Mouse (Mus musculus): Measurements from ENCODE around the gene Pon1. TPM values are rescaled to one million over a fixed set of nuclear protein-coding genes. Genes with fewer than 3 reads are reported as not detected.

Gene Pon1
- total and polyA plus RNA-seq, 3 experiments = not detected

DNA sequence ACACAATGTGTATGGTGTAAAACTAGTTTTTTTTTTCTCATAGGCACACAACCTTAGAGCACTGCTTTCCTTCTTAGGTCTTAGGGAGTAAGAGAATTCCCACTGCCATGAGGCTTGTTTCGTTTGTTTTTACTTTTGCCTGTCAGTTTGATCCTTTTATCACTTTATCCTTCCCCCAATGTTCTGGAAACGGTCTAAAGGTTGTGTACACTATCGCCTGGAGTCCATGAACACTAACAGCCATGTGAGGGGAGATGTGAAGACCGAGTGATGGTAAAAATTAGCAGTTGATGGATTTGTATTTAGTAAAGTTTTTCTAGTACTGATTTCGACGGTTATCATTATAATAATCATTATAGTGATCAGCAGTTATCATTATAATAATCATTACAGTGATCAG, 58.8 kb downstream of the Pon1 start:
- Histone ChIP-seq H3K79me2 (ENCODE audit: control insufficient read depth, insufficient read depth, low read length, poor library complexity) (no peaks in the 10 kb centered on the region), H3K27ac (ENCODE audit: control insufficient read depth, low read depth, low read length) (no peak overlapping the region), H3K9ac (ENCODE audit: control insufficient read depth, low read depth, low read length, poor library complexity, severe bottlenecking) (no peak overlapping the region), H3K9me3 (replicated peaks; ENCODE audit: insufficient read depth, low read length) (no peaks in the 10 kb centered on the region), H3K4me1 (ENCODE audit: control insufficient read depth in 1 of 2, insufficient read depth in 2 of 2, low read length in 2 of 2) (no peaks in the 10 kb centered on the region), H3K27me3 (ENCODE audit: control insufficient read depth in 1 of 2, insufficient read depth in 2 of 2, low read length in 2 of 2) (peaks cover 13 to 17% of the 10 kb centered on the region in 2 experiments), H3K4me3 (ENCODE audit: control insufficient read depth in 1 of 2, insufficient read depth in 1 of 2, low read depth in 2 of 2, low read length in 2 of 2) (no peak overlapping the region), H3K36me3 (ENCODE audit: control insufficient read depth in 1 of 2, insufficient read depth in 2 of 2, low read length in 2 of 2) (no peaks in the 10 kb centered on the region)
- no peak for DNase-seq (ENCODE audit: low read depth, low spot score)
- TF ChIP-seq POLR2AphosphoS2 (IDR thresholded peaks at IDR 0.05; ENCODE audit: low read length) = no peak
- no peak for TF ChIP-seq E2F4 (IDR thresholded peaks at IDR 0.05; ENCODE audit: borderline replicate concordance, low read depth, low read length)
- no peak for TF ChIP-seq MXI1 (IDR thresholded peaks at IDR 0.05; ENCODE audit: low read depth, low read length)
- TF ChIP-seq MAZ (IDR thresholded peaks at IDR 0.05; ENCODE audit: low read depth, low read length) = no peak
- TF ChIP-seq TBP (IDR thresholded peaks at IDR 0.05; ENCODE audit: low read depth, low read length) = no peak
- TF ChIP-seq ZMIZ1 (IDR thresholded peaks at IDR 0.05; ENCODE audit: low read depth, low read length) = no peak
- TF ChIP-seq SMC3 (IDR thresholded peaks at IDR 0.05; ENCODE audit: low read depth, low read length) = no peak
- TF ChIP-seq SIN3A (IDR thresholded peaks at IDR 0.05; ENCODE audit: low read length) = no peak

GRCm38 (mm10) chr6:5129364-5130093, 64.2 kb downstream of the Pon1 start:
- H3K9ac ChIP-seq (ENCODE audit: control insufficient read depth, low read depth, low read length, poor library complexity, severe bottlenecking) = no peak overlapping the region
- peaks cover 8 to 19% of the 10 kb centered on the region in 2 experiments for H3K27me3 ChIP-seq (ENCODE audit: control insufficient read depth in 1 of 2, insufficient read depth in 2 of 2, low read length in 2 of 2)
- DNase-seq (ENCODE audit: low read depth, low spot score) = no peak
- H3K9me3 ChIP-seq (replicated peaks; ENCODE audit: insufficient read depth, low read length) = no peaks in the 10 kb centered on the region
- no peaks in the 10 kb centered on the region for H3K79me2 ChIP-seq (ENCODE audit: control insufficient read depth, insufficient read depth, low read length, poor library complexity)
- no peaks in the 10 kb centered on the region for H3K36me3 ChIP-seq (ENCODE audit: control insufficient read depth in 1 of 2, insufficient read depth in 2 of 2, low read length in 2 of 2)
- H3K4me3 ChIP-seq (ENCODE audit: control insufficient read depth in 1 of 2, insufficient read depth in 1 of 2, low read depth in 2 of 2, low read length in 2 of 2) = no peak overlapping the region
- TF ChIP-seq TBP (IDR thresholded peaks at IDR 0.05; ENCODE audit: low read depth, low read length) = no peak
- no peak for TF ChIP-seq NRF1 (IDR thresholded peaks at IDR 0.05; ENCODE audit: insufficient read depth, low read depth, low read length, poor library complexity, severe bottlenecking)
- TF ChIP-seq ETS1 (IDR thresholded peaks at IDR 0.05; ENCODE audit: low read depth, low read length) = no peak
- TF ChIP-seq GATA1 (IDR thresholded peaks at IDR 0.05; ENCODE audit: low read depth, low read length) = no peak
- no peak for TF ChIP-seq GABPA (IDR thresholded peaks at IDR 0.05; ENCODE audit: low read depth, low read length)
- TF ChIP-seq USF1 (IDR thresholded peaks at IDR 0.05; ENCODE audit: low read depth, low read length) = no peak
- TF ChIP-seq CHD1 (IDR thresholded peaks at IDR 0.05; ENCODE audit: low read depth, low read length) = no peak
- TF ChIP-seq ZKSCAN1 (IDR thresholded peaks at IDR 0.05; ENCODE audit: low read depth, low read length) = no peak
- no peak for TF ChIP-seq ELF1 (IDR thresholded peaks at IDR 0.05; ENCODE audit: low read depth, low read length)
- no peak overlapping the region for H3K27ac ChIP-seq (ENCODE audit: control insufficient read depth, low read depth, low read length)
- no peaks in the 10 kb centered on the region for H3K4me1 ChIP-seq (ENCODE audit: control insufficient read depth in 1 of 2, insufficient read depth in 2 of 2, low read length in 2 of 2)
